Mouse (Mus musculus) limb, embryonic 14.5 days (tissue): ENCODE results near the gene Cnmd. TPM values are rescaled to one million over a fixed set of nuclear protein-coding genes. Genes with fewer than 3 reads are reported as not detected.

Source experiments
- ATAC-seq: fragments of 200-750 bp; cut with Nextera tagmentation; 2 replicates; pipeline ENCODE4 v1.8.0; 2017; ENCODE audit warnings: low read depth, moderate number of reproducible peaks, moderate TSS enrichment; ENCODE audit not compliant: low FRiP score
- DNase-seq: peaks from one replicate; pipeline ENCODE4 v3.0.0-alpha.2; 2015; ENCODE audit warnings: low spot score
- H3K27ac ChIP-seq: fragments of 300-500 bp; sonication (generic); replicated peaks from 2 replicates; pipeline ENCODE4 v1.5.1; 2014; ENCODE audit warnings: low read depth, mild to moderate bottlenecking, low read length, moderate library complexity, mixed read lengths
- H3K27me3 ChIP-seq: fragments of 300-500 bp; sonication (generic); 2 replicates; pipeline ENCODE4 v1.6.1; 2014; ENCODE audit warnings: low read length, mixed read lengths; ENCODE audit not compliant: control insufficient read depth, insufficient read depth
- H3K36me3 ChIP-seq: fragments of 300-500 bp; sonication (generic); 2 replicates; pipeline ENCODE4 v1.6.1; 2014; ENCODE audit warnings: mild to moderate bottlenecking, low read length, moderate library complexity, mixed read lengths; ENCODE audit not compliant: control insufficient read depth, insufficient read depth
- H3K4me1 ChIP-seq: fragments of 300-500 bp; sonication (generic); 2 replicates; pipeline ENCODE4 v1.6.1; 2014; ENCODE audit warnings: antibody characterized with exemption, low read length, mixed read lengths; ENCODE audit not compliant: control insufficient read depth, insufficient read depth
- H3K4me2 ChIP-seq: fragments of 300-500 bp; sonication (generic); replicated peaks from 2 replicates; pipeline ENCODE4 v1.6.1; 2014; ENCODE audit warnings: low read depth, mild to moderate bottlenecking, low read length, moderate library complexity; ENCODE audit not compliant: severe bottlenecking
- H3K4me3 ChIP-seq: fragments of 300-500 bp; sonication (generic); replicated peaks from 2 replicates; pipeline ENCODE4 v1.5.1; 2014; ENCODE audit warnings: low read length
- H3K9ac ChIP-seq: fragments of 300-500 bp; sonication (generic); 2 replicates; pipeline ENCODE4 v1.6.1; 2014; ENCODE audit warnings: mild to moderate bottlenecking, low read depth, low read length, moderate library complexity; ENCODE audit not compliant: severe bottlenecking
- H3K9me3 ChIP-seq: fragments of 300-500 bp; sonication (generic); 2 replicates; pipeline ENCODE4 v1.6.1; 2016; ENCODE audit warnings: low read length; ENCODE audit not compliant: control insufficient read depth
- POLR2A ChIP-seq: fragments of 200-500 bp; IDR thresholded peaks from 2 replicates; pipeline ENCODE4 v1.8.0; 2012; ENCODE audit warnings: inconsistent platforms, mild to moderate bottlenecking, moderate library complexity, borderline replicate concordance; ENCODE audit not compliant: insufficient read depth, insufficient read length; ENCODE audit errors: extremely low read depth
- WGBS: fragments of 180-500 bp; shearing (Covaris S2); extraction: QIAGEN DNeasy Blood & Tissue Kit; methylation state at CpG from one replicate; pipeline ENCODE4 v1.1.7; 2014; 5-methylcytosine and 5-hydroxymethylcytosine counted together
- polyA plus RNA-seq, 2 experiments: library from polyadenylated mRNA; depleted of rRNA in 1 of 2; stranded (reverse) in 1 of 2; unstranded in 1 of 2; fragments of >200 nt; fragmentation: Nextera tagmentation in 1 of 2; extraction: Ambion mirVana in 1 of 2; gene quantifications; 2 replicates each; pipeline versions ENCODE4 v1.2.1 to v1.2.3; 2012 to 2014

Gene Cnmd
- polyA plus RNA-seq (2012; rRNA removed) (324 and 384 TPM in 2 replicates), polyA plus RNA-seq (2014; fragmentation: Nextera tagmentation; extraction: Ambion mirVana) (169 and 199 TPM in 2 replicates)

DNA sequence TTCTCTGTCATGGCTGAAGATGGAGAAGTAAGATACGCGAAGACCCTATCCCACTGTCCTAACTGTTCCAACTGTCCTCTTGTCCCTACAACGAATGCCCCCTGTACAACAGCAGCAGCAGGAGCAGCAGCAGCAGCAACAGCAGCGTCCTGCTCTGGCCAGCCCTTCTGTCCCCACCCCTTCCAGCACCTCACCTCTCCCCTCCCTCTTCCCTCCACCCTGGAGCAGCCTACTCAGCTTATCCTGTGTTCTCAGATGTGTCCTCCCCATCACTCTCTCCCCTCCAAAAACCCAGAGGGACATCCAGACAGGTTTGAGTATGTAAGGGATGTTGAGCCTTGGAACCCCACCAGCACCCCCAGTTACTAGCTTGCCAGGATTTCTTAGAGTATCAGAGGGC is at the start of gene Cnmd:
Gene Cnmd, minus strand, starts transcription at position 170 of the 400 bp plus-strand sequence.
- Histone ChIP-seq H3K36me3 (no peaks in the 10 kb centered on the region), H3K27ac (peak within 1 kb of the TSS; percentile 52), H3K27me3 (no peaks in the 10 kb centered on the region), H3K9me3 (no peaks in the 10 kb centered on the region), H3K4me3 (peak within 1 kb of the TSS; percentile 38), H3K4me1 (peaks cover 10% of the 10 kb centered on the region; the same call in 1 of the 2 replicates), H3K9ac (peak within 1 kb of the TSS; percentile 58), H3K4me2 (peak within 1 kb of the TSS; percentile 54)
- DNase-seq = no peak
- WGBS = 54% methylated on average over 4 of the region's 4 CpGs
- no peak for TF ChIP-seq POLR2A
- 0 out of 2 replicates have a peak, but pooled peaks have one; percentile 41 for ATAC-seq

DNA sequence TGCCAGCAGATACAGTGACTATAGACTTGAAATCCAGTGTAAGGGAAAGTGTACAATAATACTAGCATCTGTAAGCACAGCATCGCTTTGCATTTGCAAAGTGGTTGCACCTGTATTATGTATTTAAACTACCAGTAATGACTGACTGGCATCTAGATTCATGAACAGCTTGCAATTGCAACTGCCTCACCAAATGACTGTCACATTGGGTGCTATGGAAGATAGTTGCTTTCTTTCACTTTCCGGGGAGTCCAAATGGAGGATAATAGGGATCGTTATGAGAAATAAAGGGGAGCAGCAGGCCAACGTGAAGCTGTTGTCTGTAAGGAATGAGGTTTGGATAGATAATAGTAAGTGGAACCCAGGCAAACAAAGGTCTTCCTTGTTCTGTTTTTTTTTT is 49.3 kb upstream of the Cnmd start:
- 82% methylated on average over 4 of the region's 4 CpGs for WGBS

DNA sequence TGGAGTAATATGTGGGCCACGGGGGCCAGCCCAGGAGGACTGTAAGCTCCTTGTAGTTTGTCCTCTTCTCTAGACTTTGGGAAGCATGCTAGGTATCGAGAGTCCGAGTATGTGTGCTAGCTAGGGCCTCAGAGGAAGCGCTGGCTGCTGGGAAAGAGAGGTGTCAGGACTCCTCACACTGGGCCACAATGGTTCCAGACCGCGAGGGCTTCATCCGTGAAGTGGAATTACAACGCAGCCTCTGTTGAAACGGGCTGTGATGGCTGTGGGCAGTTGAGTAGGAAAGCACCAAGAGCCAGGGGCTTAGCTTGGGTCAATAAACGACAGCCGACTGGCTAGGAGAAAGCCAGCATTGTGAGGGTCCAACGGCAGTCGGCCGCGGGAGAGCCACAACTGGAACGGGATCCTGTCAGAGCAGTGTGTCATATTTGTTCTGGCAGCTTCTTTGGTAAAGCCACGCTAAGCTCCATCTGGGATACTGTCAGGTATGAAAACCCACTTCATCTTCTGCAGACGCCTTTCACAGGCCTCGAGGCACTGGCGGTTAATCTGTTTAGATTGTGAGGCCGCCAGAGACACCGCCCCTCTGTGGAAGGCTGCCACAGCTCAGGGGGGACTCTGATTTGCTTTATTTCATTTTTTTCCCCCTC is 41.7 kb upstream of the Cnmd start:
- Histone ChIP-seq H3K9me3 (no peaks in the 10 kb centered on the region), H3K27me3 (no peaks in the 10 kb centered on the region), H3K36me3 (no peaks in the 10 kb centered on the region), H3K4me2 (no peak overlapping the region), H3K4me1 (peaks cover 10% of the 10 kb centered on the region), H3K4me3 (no peak overlapping the region), H3K9ac (no peak overlapping the region), H3K27ac (peak overlapping the region; percentile 77)
- peak; percentile 55 for DNase-seq
- peak; percentile 80 for ATAC-seq
- TF ChIP-seq POLR2A = no peak
- WGBS = 79% methylated on average over 22 of the region's 22 CpGs

More for the DNA sequence above, 49.3 kb upstream of the Cnmd start:
- TF ChIP-seq POLR2A = no peak
- DNase-seq (no peak), ATAC-seq (no peak)
- Histone ChIP-seq H3K27ac (no peak overlapping the region), H3K4me3 (no peak overlapping the region), H3K27me3 (no peaks in the 10 kb centered on the region), H3K4me2 (no peak overlapping the region), H3K9me3 (no peaks in the 10 kb centered on the region), H3K9ac (no peak overlapping the region), H3K36me3 (no peaks in the 10 kb centered on the region), H3K4me1 (no peaks in the 10 kb centered on the region)

DNA sequence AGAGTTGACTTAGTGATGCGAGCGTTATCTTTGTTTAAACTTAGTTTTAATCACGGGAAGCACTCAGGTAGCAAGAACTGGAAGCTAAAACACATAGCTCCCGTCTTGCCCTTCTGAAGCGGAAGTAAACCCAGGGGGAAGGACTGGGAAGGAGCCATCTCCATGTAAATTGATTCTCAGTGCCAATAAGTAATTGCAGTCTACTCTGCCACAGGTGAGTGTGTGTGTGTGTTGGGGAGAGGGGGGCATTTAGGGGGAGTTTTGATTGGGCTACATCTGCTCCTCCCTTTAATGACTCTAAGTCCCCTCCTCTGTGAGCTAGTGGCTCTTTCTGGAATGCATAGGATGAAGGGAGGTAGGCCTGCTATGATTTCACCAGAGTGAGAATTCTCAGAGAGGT is 39.6 kb upstream of the Cnmd start:
- no peak for DNase-seq
- H3K9me3 ChIP-seq = no peaks in the 10 kb centered on the region
- no peaks in the 10 kb centered on the region for H3K36me3 ChIP-seq
- no peak for TF ChIP-seq POLR2A
- no peak overlapping the region for H3K27ac ChIP-seq
- no peak overlapping the region for H3K9ac ChIP-seq
- ATAC-seq = no peak
- H3K27me3 ChIP-seq = no peaks in the 10 kb centered on the region
- no peak overlapping the region for H3K4me2 ChIP-seq
- peaks cover 10% of the 10 kb centered on the region for H3K4me1 ChIP-seq
- 73% methylated on average over 5 of the region's 5 CpGs for WGBS
- no peak overlapping the region for H3K4me3 ChIP-seq

DNA sequence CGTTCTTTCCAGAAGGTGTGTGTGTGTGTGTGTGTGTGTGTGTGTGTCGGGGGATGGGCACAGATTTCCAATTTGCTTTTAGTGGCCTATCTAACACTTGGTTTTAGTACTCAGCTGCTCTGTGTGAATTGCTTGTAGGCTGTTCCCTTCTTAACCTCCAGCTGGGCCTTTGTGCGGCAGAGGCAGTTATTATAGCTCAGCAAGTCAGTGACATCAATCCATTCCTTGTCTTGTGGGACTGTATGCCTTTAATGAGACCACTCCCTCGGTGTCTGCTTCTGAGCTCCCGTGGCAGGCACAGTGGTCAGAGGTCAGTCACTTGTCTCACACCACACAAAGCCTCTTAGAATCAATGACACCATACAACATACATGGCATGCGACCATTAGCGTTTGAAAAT is 39.1 kb upstream of the Cnmd start:
- DNase-seq = no peak
- H3K4me2 ChIP-seq = no peak overlapping the region
- TF ChIP-seq POLR2A = no peak
- 48% methylated on average over 7 of the region's 7 CpGs for WGBS
- H3K9me3 ChIP-seq = no peaks in the 10 kb centered on the region
- no peak overlapping the region for H3K9ac ChIP-seq
- no peaks in the 10 kb centered on the region for H3K36me3 ChIP-seq
- H3K27me3 ChIP-seq = no peaks in the 10 kb centered on the region
- H3K4me3 ChIP-seq = no peak overlapping the region
- H3K4me1 ChIP-seq = peaks cover 10% of the 10 kb centered on the region
- no peak for ATAC-seq
- no peak overlapping the region for H3K27ac ChIP-seq
